ENCODE assay signal across 15 mouse cellular contexts in the genomic region with DNA sequence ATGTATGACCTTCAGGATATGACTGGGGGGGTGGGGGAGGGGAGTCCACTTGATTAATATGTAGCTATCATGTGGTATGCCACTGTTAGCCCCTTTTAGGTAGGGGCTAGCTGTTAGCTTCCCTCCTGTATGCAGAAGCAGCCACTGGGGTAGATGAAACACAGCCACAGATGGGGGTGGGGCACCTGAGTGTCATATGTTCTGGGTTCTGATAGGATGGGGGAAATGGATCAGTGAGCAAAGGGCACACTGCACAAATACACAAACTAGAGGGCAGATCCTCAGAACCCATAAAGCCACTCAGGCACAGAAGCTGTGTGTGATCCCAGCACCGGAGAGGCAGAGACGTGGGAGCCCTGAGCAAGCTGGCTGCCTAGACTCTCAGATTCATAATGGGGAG.
DNase-seq lines count a peak whose midpoint lies in the region; ATAC-seq lines count a peak whose summit lies in the region.
"Had no signal": no experiment of that assay in that cellular context is flagged by ENCODE, and none has a peak within 500 bp of the region (broad histone marks: within the 10 kb centered on the region; RNA-seq: fewer than 3 reads in every experiment).

No protein-coding gene starts in this region.

- 92% methylated on average over 2 of the region's 2 CpGs for WGBS in hindbrain, embryonic 10.5 days
- WGBS in hindbrain, embryonic 11.5 days: 87% methylated on average over 2 of the region's 2 CpGs
- WGBS in kidney, embryonic 16.5 days: 47% methylated on average over 2 of the region's 2 CpGs
- WGBS in liver, embryonic 12.5 days (ENCODE audit: insufficient replicate concordance): 72% methylated on average over 2 of the region's 2 CpGs

- H3K9me3 ChIP-seq in hindbrain, embryonic 10.5 days: peaks cover 8% of the 10 kb centered on the region
- H3K9me3 ChIP-seq in hindbrain, embryonic 11.5 days (ENCODE audit: control insufficient read depth, low read length): no peaks in the 10 kb centered on the region
- H3K9me3 ChIP-seq in kidney, embryonic 16.5 days (ENCODE audit: low read length): peaks cover 5% of the 10 kb centered on the region; the same call in 1 of the 2 replicates
- no peaks in the 10 kb centered on the region for H3K9me3 ChIP-seq in liver, embryonic 12.5 days (replicated peaks)

- peak overlapping the region; percentile 66; the same call in 1 of the 2 replicates for H3K27ac ChIP-seq in hindbrain, embryonic 10.5 days
- no peak overlapping the region for H3K27ac ChIP-seq in hindbrain, embryonic 11.5 days (ENCODE audit: low read depth, low read length)
- no peak overlapping the region for H3K27ac ChIP-seq in kidney, embryonic 16.5 days (ENCODE audit: low read length)
- H3K27ac ChIP-seq in liver, embryonic 12.5 days: no peak overlapping the region
- H3K27ac ChIP-seq: forebrain, embryonic 13.5 days; hindbrain, embryonic 15.5 days had no signal

- no peak overlapping the region for H3K4me3 ChIP-seq in hindbrain, embryonic 10.5 days
- no peak overlapping the region for H3K4me3 ChIP-seq in hindbrain, embryonic 11.5 days (ENCODE audit: low read depth, low read length)
- no peak overlapping the region for H3K4me3 ChIP-seq in kidney, embryonic 16.5 days (ENCODE audit: low read length)
- no peak overlapping the region for H3K4me3 ChIP-seq in liver, embryonic 12.5 days
- H3K4me3 ChIP-seq: forebrain, embryonic 13.5 days; hindbrain, embryonic 15.5 days had no signal

- ATAC-seq in cerebellum, adult (ENCODE audit: insufficient number of reproducible peaks, low FRiP score, low TSS enrichment): no peak
- ATAC-seq in hindbrain, embryonic 11.5 days (ENCODE audit: low FRiP score): no peak
- peak; percentile 77 for ATAC-seq in kidney, embryonic 16.5 days (ENCODE audit: low FRiP score, low TSS enrichment)
- 0 out of 2 replicates have a peak, but pooled peaks have one; percentile 35 for ATAC-seq in liver, embryonic 12.5 days
- ATAC-seq: forebrain, embryonic 13.5 days; forebrain, postnatal 0 days had no signal

- no peaks in the 10 kb centered on the region for H3K27me3 ChIP-seq in hindbrain, embryonic 10.5 days (ENCODE audit: insufficient read depth, poor library complexity, severe bottlenecking)
- no peaks in the 10 kb centered on the region for H3K27me3 ChIP-seq in hindbrain, embryonic 11.5 days (ENCODE audit: control insufficient read depth, insufficient read depth, low read length)
- no peaks in the 10 kb centered on the region for H3K27me3 ChIP-seq in kidney, embryonic 16.5 days (ENCODE audit: insufficient read depth, low read length)
- no peaks in the 10 kb centered on the region for H3K27me3 ChIP-seq in liver, embryonic 12.5 days (replicated peaks)
- H3K27me3 ChIP-seq: forebrain, embryonic 13.5 days; hindbrain, embryonic 15.5 days had no signal

- no peak overlapping the region for H3K4me2 ChIP-seq in hindbrain, embryonic 11.5 days (replicated peaks; ENCODE audit: low read depth, low read length)
- no peak overlapping the region for H3K4me2 ChIP-seq in kidney, embryonic 16.5 days (replicated peaks; ENCODE audit: low read depth, low read length)
- no peak overlapping the region for H3K4me2 ChIP-seq in liver, embryonic 12.5 days
- H3K4me2 ChIP-seq: forebrain, embryonic 13.5 days; hindbrain, embryonic 15.5 days had no signal

- H3K9ac ChIP-seq in hindbrain, embryonic 11.5 days (ENCODE audit: low read depth, low read length): no peak overlapping the region
- H3K9ac ChIP-seq in kidney, embryonic 16.5 days (replicated peaks; ENCODE audit: low read length): no peak overlapping the region
- H3K9ac ChIP-seq in liver, embryonic 12.5 days: no peak overlapping the region
- H3K9ac ChIP-seq: forebrain, embryonic 13.5 days; forebrain, postnatal 0 days; hindbrain, embryonic 15.5 days had no signal

- peaks cover 18% of the 10 kb centered on the region for H3K4me1 ChIP-seq in hindbrain, embryonic 10.5 days (replicated peaks)
- H3K4me1 ChIP-seq in hindbrain, embryonic 11.5 days (replicated peaks; ENCODE audit: control insufficient read depth, insufficient read depth, low read length): no peaks in the 10 kb centered on the region
- peaks cover 3% of the 10 kb centered on the region; the same call in 1 of the 2 replicates for H3K4me1 ChIP-seq in kidney, embryonic 16.5 days (ENCODE audit: insufficient read depth, low read length)
- H3K4me1 ChIP-seq in liver, embryonic 12.5 days: no peaks in the 10 kb centered on the region

- no peaks in the 10 kb centered on the region for H3K36me3 ChIP-seq in hindbrain, embryonic 10.5 days
- H3K36me3 ChIP-seq in hindbrain, embryonic 11.5 days (ENCODE audit: control insufficient read depth, insufficient read depth, low read length): no peaks in the 10 kb centered on the region
- 0 out of 2 replicates have a peak, but pooled peaks cover 2% of the 10 kb centered on the region for H3K36me3 ChIP-seq in kidney, embryonic 16.5 days (ENCODE audit: insufficient read depth, low read length)
- H3K36me3 ChIP-seq in liver, embryonic 12.5 days: no peaks in the 10 kb centered on the region
- H3K36me3 ChIP-seq: hindbrain, embryonic 15.5 days had no signal

- DNase-seq in cerebellum, adult 9-11 months: peak; percentile 21
- DNase-seq in hindbrain, embryonic 10.5 days (ENCODE audit: low spot score): no peak
- DNase-seq in hindbrain, embryonic 11.5 days (ENCODE audit: low spot score): no peak
- DNase-seq in kidney, postnatal 14 days: no peak
- DNase-seq in adrenal gland, postnatal 25 days: no peak
- DNase-seq: adrenal gland, postnatal 10 days; cerebellum, adult 2 months; forebrain, postnatal 0 days; gastrocnemius, postnatal 14 days; heart, postnatal 10 days had no signal

Comparison
In these comparisons a context has a peak if more than half of its experiments do, and no peak if none do; other contexts are left out.
1. ATAC-seq: peak in kidney, embryonic 16.5 days (single experiment) and liver, embryonic 12.5 days (single experiment); none in cerebellum, adult (single experiment) and hindbrain, embryonic 11.5 days (single experiment).